Mouse (Mus musculus): ENCODE results near the gene Nop10.
"Not testable (repeated sequence)": the region's sequence is repeated elsewhere in the genome, so short reads cannot be mapped to it uniquely, and the experiment has no call there.

Gene Nop10

GRCm38 (mm10) chr2:112264364-112264763 lies 2.6 kb downstream of the Nop10 start:
- DNase-seq (ENCODE audit: low read depth, low spot score) = no peak

GRCm38 (mm10) chr2:112265448-112266241 lies 3.9 kb downstream of the Nop10 start, which contains the start of gene Slc12a6:
Slc12a6 (plus strand) TSS chr2:112265825.
- DNase-seq (ENCODE audit: low read depth, low spot score) = peak; percentile 95

- peak; percentile 48 for DNase-seq (ENCODE audit: low read depth, low spot score)
Observed at GRCm38 (mm10) chr2:112266242-112266592, 4.5 kb downstream of the Nop10 start, which contains the start of gene Gm21985. Gm21985 (plus strand) TSS chr2:112266314.

- DNase-seq (ENCODE audit: low read depth, low spot score) = no peak
Observed at GRCm38 (mm10) chr2:112266780-112267179, 5.1 kb downstream of the Nop10 start.

- no peak for DNase-seq (ENCODE audit: low read depth, low spot score)
Observed at GRCm38 (mm10) chr2:112267547-112268269, 6.0 kb downstream of the Nop10 start.

- no peak for DNase-seq (ENCODE audit: low read depth, low spot score)
Observed at GRCm38 (mm10) chr2:112270011-112270410, 8.3 kb downstream of the Nop10 start.

- no peak for DNase-seq (ENCODE audit: low read depth, low spot score)
Observed at GRCm38 (mm10) chr2:112272909-112273308, 11.2 kb downstream of the Nop10 start.

GRCm38 (mm10) chr2:112273474-112273873 lies 11.7 kb downstream of the Nop10 start:
- no peak for DNase-seq (ENCODE audit: low read depth, low spot score)

GRCm38 (mm10) chr2:112276870-112277269 lies 15.1 kb downstream of the Nop10 start:
- DNase-seq (ENCODE audit: low read depth, low spot score) = no peak

- no peak for DNase-seq (ENCODE audit: low read depth, low spot score)
Observed at GRCm38 (mm10) chr2:112282846-112283245, 21.1 kb downstream of the Nop10 start.

GRCm38 (mm10) chr2:112284363-112285030 lies 22.8 kb downstream of the Nop10 start:
- DNase-seq (ENCODE audit: low read depth, low spot score) = peak; percentile 85

GRCm38 (mm10) chr2:112285031-112285390 lies 23.3 kb downstream of the Nop10 start:
- DNase-seq (ENCODE audit: low read depth, low spot score) = no peak

GRCm38 (mm10) chr2:112286062-112286461 lies 24.3 kb downstream of the Nop10 start:
- DNase-seq (ENCODE audit: low read depth, low spot score) = not testable (repeated sequence)

- no peak for DNase-seq (ENCODE audit: low read depth, low spot score)
Observed at GRCm38 (mm10) chr2:112287059-112287458, 25.3 kb downstream of the Nop10 start.

- no peak for DNase-seq (ENCODE audit: low read depth, low spot score)
Observed at GRCm38 (mm10) chr2:112289507-112289906, 27.8 kb downstream of the Nop10 start.

GRCm38 (mm10) chr2:112292823-112293222 lies 31.1 kb downstream of the Nop10 start:
- no peak for DNase-seq (ENCODE audit: low read depth, low spot score)

- DNase-seq (ENCODE audit: low read depth, low spot score) = no peak
Observed at GRCm38 (mm10) chr2:112296211-112296610, 34.5 kb downstream of the Nop10 start.

- DNase-seq (ENCODE audit: low read depth, low spot score) = no peak
Observed at GRCm38 (mm10) chr2:112298221-112298620, 36.5 kb downstream of the Nop10 start.

- DNase-seq (ENCODE audit: low read depth, low spot score) = no peak
Observed at GRCm38 (mm10) chr2:112308671-112309070, 46.9 kb downstream of the Nop10 start.

GRCm38 (mm10) chr2:112309161-112309600 lies 47.5 kb downstream of the Nop10 start:
- no peak for DNase-seq (ENCODE audit: low read depth, low spot score)
